Mouse (Mus musculus) midbrain, embryonic 10.5 days (tissue): ENCODE data around the gene Cnot11. TPM values are rescaled to one million over a fixed set of nuclear protein-coding genes. Genes with fewer than 3 reads are reported as not detected.
"Not testable (repeated sequence)": the region's sequence is repeated elsewhere in the genome, so short reads cannot be mapped to it uniquely, and the experiment has no call there.

Experiments used
- DNase-seq: peaks from one replicate; pipeline ENCODE4 v3.0.0-alpha.2; 2017; ENCODE audit warnings: low spot score
- H3K27ac ChIP-seq: fragments of 300-500 bp; sonication (generic); replicated peaks from 2 replicates; pipeline ENCODE4 v1.5.1; 2016; ENCODE audit warnings: mild to moderate bottlenecking
- H3K27me3 ChIP-seq: fragments of 300-500 bp; sonication (generic); 2 replicates; pipeline ENCODE4 v1.6.1; 2016; ENCODE audit warnings: low read depth, mild to moderate bottlenecking; ENCODE audit not compliant: poor library complexity, severe bottlenecking
- H3K36me3 ChIP-seq: fragments of 300-500 bp; sonication (generic); 2 replicates; pipeline ENCODE4 v1.6.1; 2016; ENCODE audit warnings: mild to moderate bottlenecking, moderate library complexity
- H3K4me1 ChIP-seq: fragments of 300-500 bp; sonication (generic); 2 replicates; pipeline ENCODE4 v1.6.1; 2016
- H3K4me3 ChIP-seq: fragments of 300-500 bp; sonication (generic); 2 replicates; pipeline ENCODE4 v1.5.1; 2016; ENCODE audit warnings: mild to moderate bottlenecking, moderate library complexity
- H3K9me3 ChIP-seq: fragments of 300-500 bp; sonication (generic); replicated peaks from 2 replicates; pipeline ENCODE4 v1.6.1; 2016; ENCODE audit warnings: mild to moderate bottlenecking
- WGBS: fragments of 180-500 bp; shearing (Covaris S2); methylation state at CpG from one replicate; pipeline ENCODE4 v1.1.7; 2016; 5-methylcytosine and 5-hydroxymethylcytosine counted together
- polyA plus RNA-seq: library from polyadenylated mRNA; unstranded; fragments of >200 nt; fragmentation: Nextera tagmentation; extraction: Ambion mirVana; gene quantifications from 2 replicates; pipeline ENCODE4 v1.2.1, GENCODE M21; 2016

The Cnot11 gene
- polyA plus RNA-seq, 1 experiment from 2014 or later: 20.9 TPM

DNA sequence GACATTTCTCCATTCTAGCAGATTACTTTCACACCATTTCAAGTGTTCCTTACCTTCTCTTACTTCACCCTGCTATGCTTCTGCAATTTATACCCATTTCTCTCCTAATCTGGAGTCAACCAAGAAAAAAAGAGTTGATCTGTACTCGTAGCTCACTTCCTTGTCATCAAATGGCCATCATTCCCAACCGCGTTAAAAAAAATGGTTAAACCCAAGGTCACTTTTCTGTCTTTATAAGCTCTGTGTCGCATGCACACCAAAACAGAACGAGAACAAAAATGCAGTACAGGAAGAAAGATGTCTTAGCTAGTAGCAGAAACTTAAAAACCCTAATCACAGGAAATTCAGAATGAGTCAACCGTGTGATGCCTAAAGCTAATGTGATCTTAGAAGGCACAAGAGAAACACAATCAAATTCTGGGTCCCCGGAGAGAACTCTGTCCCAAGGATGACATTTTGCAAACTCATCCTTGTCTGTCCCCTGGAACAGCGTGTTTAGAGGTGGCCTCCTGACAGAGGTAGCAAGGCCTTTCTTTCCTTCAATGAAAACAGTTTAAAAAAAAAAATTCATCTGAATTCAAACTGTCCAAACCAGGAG lies 41.1 kb downstream of the Cnot11 start:
- peaks cover 33% of the 10 kb centered on the region for H3K4me1 ChIP-seq
- DNase-seq: no peak
- 23% methylated on average over 8 of the region's 8 CpGs for WGBS

DNA sequence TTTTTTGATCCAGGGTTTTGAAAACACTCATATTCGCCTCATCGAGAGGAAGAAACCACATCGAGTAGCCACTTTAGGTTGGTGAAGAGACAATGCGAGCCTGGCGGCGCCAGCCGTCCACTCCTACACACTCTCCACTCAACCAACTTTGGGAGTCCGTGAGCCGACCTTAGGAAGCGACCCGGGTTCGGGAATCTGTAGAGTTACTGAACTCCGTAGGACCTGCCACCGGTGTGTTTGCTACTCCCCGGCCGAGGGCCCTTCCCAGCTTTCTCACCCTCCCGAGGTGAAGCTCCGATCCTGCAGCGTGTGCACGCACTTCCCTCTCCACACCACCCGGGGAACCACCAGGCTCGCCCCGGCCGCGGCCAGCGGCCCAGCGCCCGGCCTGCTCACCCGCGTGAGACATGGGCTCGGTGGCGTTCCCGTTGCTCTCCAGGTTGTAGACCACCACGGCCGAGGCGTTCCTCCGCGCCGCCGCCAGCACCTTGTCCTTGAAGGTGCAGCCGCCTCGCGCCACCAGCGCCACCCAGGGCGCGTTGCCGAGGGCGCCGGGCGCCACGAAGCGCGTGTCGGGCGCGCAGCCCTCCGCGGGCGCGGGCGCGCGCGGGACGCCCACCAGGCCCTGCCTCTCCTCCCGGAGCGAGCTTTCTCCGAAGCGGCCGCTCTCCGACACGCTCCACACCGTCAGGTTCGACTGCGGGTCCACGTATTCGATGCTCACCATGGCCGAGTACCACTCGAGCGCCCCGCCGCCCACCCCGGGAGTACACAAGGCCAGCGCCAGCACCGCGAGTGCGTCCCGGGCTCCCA lies 41.8 kb downstream of the Cnot11 start:
- peak overlapping the region; percentile 68 for H3K4me3 ChIP-seq
- peak; percentile 68 for DNase-seq
- H3K4me1 ChIP-seq: peaks cover 30% of the 10 kb centered on the region
- H3K36me3 ChIP-seq: no peaks in the 10 kb centered on the region
- H3K27ac ChIP-seq: peak overlapping the region; percentile 96
- under 1% methylated on average over 88 of the region's 88 CpGs for WGBS
- H3K9me3 ChIP-seq: no peaks in the 10 kb centered on the region
- no peaks in the 10 kb centered on the region for H3K27me3 ChIP-seq

More for the DNA sequence above, 41.1 kb downstream of the Cnot11 start:
- Histone ChIP-seq H3K4me3 (peak overlapping the region; percentile 68), H3K9me3 (no peaks in the 10 kb centered on the region), H3K27me3 (no peaks in the 10 kb centered on the region), H3K27ac (peak overlapping the region; percentile 96), H3K36me3 (no peaks in the 10 kb centered on the region)

DNA sequence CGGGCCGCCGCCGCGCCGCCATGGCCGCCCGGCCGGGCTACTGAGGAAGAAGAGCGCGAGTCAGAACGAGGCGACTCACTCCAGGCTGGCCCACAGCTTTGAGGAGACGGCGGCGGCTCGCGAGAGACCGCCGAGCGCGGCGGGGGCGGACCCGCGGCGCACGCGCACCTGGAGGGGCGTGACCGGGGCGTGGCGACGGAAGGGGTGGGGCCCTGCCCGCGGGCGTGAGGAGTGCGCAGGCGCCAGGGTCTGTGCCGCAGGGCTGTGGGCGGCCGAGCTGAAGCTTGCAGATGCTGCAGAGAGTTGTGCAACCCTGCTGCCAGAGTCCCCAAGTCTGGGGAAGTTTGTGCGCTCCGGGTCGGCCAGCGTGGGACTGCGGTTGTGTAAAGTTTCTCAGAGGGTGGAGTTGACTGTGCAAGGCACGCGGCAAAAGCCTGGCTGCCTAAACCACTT lies 42.5 kb downstream of the Cnot11 start, which contains the start of gene Rnf149:
Rnf149 (minus strand) TSS at position 153 of the 453 bp plus-strand sequence.
- WGBS: under 1% methylated on average over 49 of the region's 49 CpGs
- Histone ChIP-seq H3K27me3 (no peaks in the 10 kb centered on the region), H3K27ac (peak within 1 kb of the TSS; percentile 96), H3K4me3 (peak within 1 kb of the TSS; percentile 68), H3K36me3 (no peaks in the 10 kb centered on the region), H3K9me3 (no peaks in the 10 kb centered on the region), H3K4me1 (peaks cover 30% of the 10 kb centered on the region)
- peak; percentile 95 for DNase-seq

DNA sequence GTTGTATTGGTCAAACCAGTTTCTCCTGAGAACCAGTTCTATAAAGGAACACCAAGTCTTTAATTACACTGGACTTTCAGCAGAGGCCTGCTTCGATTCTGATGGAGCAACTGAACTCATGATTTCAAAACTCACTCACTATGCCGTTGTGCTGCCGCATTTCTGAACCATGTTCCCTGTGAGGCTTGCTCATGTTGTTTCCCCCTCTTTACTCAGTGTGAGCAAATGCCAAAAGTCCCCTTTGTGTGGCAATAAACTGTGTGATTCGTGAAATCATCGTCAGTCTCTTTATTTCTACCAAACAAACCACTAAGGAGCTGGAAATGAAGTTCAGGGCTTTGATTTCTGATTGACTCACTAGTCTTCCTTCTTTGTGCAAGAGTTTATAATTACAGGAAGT lies 43.7 kb downstream of the Cnot11 start:
- Histone ChIP-seq H3K9me3 (no peaks in the 10 kb centered on the region), H3K4me3 (no peak overlapping the region), H3K36me3 (no peaks in the 10 kb centered on the region), H3K27me3 (no peaks in the 10 kb centered on the region), H3K4me1 (peaks cover 30% of the 10 kb centered on the region), H3K27ac (no peak overlapping the region)
- 92% methylated on average over 5 of the region's 5 CpGs for WGBS
- no peak for DNase-seq

DNA sequence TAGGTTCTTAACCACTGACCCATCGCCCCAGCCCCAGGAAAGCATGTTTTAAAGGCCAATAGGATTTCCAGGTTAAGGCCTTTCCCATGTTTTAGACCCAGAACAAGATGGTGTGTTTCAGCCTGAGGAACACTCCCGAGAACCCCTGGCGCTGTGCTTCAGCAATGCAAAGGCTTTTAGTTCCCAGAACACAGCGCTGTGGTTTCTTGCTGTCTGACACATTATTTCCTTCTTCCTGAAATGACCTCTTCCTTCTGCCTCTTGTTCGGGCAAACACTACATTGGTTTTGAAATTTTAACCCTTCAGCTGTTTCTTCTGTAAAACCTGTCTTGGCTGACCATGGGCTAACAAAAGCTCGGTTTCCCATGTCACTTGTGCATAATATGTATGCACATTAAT lies 44.3 kb downstream of the Cnot11 start:
- H3K4me1 ChIP-seq: peaks cover 27% of the 10 kb centered on the region
- no peaks in the 10 kb centered on the region for H3K36me3 ChIP-seq
- H3K4me3 ChIP-seq: no peak overlapping the region
- H3K27ac ChIP-seq: no peak overlapping the region
- H3K9me3 ChIP-seq: no peaks in the 10 kb centered on the region
- DNase-seq: no peak
- no peaks in the 10 kb centered on the region for H3K27me3 ChIP-seq
- WGBS: 82% methylated on average over 6 of the region's 6 CpGs

DNA sequence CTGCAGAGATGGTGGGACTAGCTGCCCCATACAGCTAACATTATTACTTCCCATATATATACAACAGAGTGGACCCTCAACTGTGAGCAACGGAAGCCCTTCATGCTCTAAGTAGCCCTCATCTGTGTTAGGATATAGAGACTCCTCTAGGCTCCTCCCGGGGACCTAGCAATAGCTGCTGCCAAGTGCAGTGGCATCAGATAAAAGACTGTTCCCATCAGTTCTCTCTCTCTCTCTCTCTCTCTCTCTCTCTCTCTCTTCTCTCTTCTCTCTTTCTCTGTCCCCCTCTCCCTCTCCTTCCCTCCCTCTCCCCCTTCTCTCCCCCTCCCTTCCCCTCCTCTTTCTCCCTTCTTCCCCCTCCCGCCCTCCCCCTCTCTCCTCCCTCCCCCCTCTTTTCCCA lies 46.4 kb downstream of the Cnot11 start:
- H3K36me3 ChIP-seq: no peaks in the 10 kb centered on the region
- no peak overlapping the region for H3K27ac ChIP-seq
- H3K4me1 ChIP-seq: peaks cover 8% of the 10 kb centered on the region
- WGBS: 71% methylated on average over 2 of the region's 3 CpGs
- no peaks in the 10 kb centered on the region for H3K9me3 ChIP-seq
- H3K4me3 ChIP-seq: no peak overlapping the region
- no peaks in the 10 kb centered on the region for H3K27me3 ChIP-seq
- DNase-seq: no peak

DNA sequence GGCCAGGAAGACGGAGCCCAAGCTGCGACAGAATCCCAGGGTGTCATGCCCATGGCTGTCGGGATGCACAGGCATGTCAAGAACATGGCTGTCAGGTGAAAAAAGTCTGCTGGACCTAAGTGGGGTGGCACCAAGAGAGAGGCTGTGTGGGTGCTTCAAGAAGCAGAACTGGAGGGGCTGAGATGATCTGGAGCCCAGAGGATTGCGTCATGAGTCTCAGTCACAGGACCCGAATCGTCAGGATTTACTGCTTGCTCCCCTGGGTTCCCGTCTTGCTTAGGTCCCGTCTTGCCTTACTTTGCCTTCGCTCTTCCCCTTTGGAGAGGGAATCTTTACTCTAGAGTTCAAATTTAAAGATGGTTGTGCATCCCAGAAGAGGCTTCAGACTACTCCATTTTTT lies 48.4 kb downstream of the Cnot11 start:
- Histone ChIP-seq H3K9me3 (no peaks in the 10 kb centered on the region), H3K36me3 (no peaks in the 10 kb centered on the region), H3K27ac (no peak overlapping the region), H3K4me3 (no peak overlapping the region), H3K4me1 (peaks cover 4% of the 10 kb centered on the region; the same call in 1 of the 2 replicates), H3K27me3 (no peaks in the 10 kb centered on the region)
- 89% methylated on average over 9 of the region's 9 CpGs for WGBS
- no peak for DNase-seq

DNA sequence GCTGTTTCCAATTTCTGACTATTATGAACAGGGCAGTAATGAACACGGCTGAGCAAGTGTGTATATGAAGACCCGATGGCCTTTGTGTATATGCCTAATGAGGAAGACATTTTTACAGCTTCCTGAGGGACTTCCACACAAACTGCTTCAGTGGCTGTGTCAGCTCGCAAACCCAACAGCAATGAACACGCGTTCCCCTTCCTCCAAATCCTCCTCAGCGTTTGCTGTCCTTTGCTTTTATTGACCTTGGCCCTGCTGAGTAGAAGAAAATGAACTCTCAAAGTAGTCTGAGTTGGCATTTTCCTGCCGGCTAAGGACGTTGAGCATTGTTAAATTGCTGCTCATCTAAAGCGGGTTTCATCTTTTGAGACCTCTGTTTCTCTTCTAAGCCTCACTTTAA lies 50.6 kb downstream of the Cnot11 start:
- H3K27ac ChIP-seq: no peak overlapping the region
- H3K27me3 ChIP-seq: no peaks in the 10 kb centered on the region
- DNase-seq: no peak
- no peaks in the 10 kb centered on the region for H3K9me3 ChIP-seq
- H3K4me3 ChIP-seq: no peak overlapping the region
- 91% methylated on average over 9 of the region's 9 CpGs for WGBS
- H3K4me1 ChIP-seq: no peaks in the 10 kb centered on the region
- no peaks in the 10 kb centered on the region for H3K36me3 ChIP-seq

DNA sequence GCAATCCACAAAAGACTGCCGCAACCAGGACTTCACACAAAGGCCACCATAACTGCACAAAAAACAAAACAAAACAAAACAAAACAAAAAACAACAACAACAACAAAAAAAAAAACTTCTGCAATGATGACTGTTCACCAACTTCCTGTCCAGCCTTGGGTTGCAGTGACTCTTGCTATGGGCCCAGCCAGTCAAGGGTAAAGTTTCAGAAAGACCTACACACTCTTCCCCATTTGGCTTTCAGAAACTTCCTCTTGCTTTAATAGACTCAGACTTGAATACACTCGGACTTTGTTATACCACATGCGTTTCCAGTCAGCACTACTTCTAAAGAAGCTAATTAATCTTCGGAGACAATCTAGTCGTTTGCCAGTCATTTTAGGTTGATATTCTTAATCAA lies 55.4 kb downstream of the Cnot11 start:
- Histone ChIP-seq H3K4me3 (no peak overlapping the region), H3K27me3 (no peaks in the 10 kb centered on the region), H3K27ac (no peak overlapping the region), H3K4me1 (no peaks in the 10 kb centered on the region), H3K36me3 (no peaks in the 10 kb centered on the region), H3K9me3 (no peaks in the 10 kb centered on the region)
- DNase-seq: no peak
- 88% methylated on average over 5 of the region's 5 CpGs for WGBS

DNA sequence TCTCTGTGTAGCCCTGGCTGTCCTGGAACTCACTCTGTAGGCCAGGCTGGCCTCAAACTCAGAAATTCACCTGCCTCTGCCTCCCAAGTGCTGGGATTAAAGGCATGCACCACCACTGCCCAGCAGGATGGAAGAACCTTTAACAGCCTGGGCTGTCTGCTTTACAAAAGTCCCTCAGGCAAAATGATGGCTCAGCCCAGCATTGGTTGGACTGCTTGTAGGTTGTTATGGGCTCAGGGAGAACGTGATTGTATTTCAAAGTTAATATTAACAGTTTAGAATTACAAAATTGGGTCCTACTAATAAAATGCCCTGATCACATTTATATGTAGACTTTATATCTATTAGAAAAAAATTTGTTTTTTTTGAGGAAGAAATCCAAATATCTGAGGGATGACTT lies 56.8 kb downstream of the Cnot11 start:
- H3K4me3 ChIP-seq, H3K27me3 ChIP-seq, H3K4me1 ChIP-seq, DNase-seq, H3K9me3 ChIP-seq, H3K27ac ChIP-seq, H3K36me3 ChIP-seq: not testable (repeated sequence)
- WGBS: 82% methylated on average over 1 of the region's 1 CpGs

DNA sequence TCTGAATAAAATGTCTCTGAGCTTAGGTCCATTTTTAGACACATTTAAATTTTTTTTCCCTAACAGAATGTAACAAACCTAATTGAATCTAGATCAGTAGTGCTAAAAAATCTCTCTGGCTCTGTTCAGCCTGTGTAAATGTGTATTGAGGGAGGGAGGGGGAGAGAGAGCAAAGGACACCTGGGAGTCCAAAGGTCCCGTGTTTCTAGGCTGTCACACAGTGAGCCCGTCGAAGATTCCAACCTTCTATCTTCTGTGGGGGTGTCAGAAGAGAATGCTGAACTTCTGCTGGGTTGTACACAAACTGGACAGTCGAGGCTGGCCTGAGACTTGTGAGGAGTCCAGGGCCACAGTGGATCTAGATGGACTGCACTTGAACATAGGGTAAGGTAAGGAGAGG lies 57.3 kb downstream of the Cnot11 start:
- no peak for DNase-seq
- 90% methylated on average over 4 of the region's 4 CpGs for WGBS

DNA sequence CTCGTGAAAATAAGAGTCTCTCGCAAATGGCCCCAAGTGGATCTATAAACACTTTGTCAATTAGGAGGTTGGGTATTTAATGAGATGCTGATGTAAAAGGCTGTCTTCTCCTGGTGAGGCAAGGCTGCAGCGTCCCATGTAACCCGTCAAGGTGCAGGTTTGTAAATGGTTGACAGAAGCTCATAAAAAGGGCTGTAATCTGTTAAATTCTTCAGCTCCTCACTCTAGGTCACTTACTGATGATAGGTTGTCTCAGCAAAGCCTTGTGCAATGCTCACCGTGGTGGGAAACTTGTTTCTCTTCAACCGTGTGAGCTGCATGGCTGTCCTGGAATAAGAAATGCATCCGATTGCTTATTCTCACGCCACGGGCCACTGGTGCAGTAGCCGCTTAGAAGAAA lies 59.0 kb downstream of the Cnot11 start:
- no peaks in the 10 kb centered on the region for H3K4me1 ChIP-seq
- H3K27me3 ChIP-seq: no peaks in the 10 kb centered on the region
- WGBS: 90% methylated on average over 10 of the region's 10 CpGs
- no peaks in the 10 kb centered on the region for H3K9me3 ChIP-seq
- no peak overlapping the region for H3K4me3 ChIP-seq
- H3K27ac ChIP-seq: no peak overlapping the region
- H3K36me3 ChIP-seq: no peaks in the 10 kb centered on the region
- no peak for DNase-seq

More for the DNA sequence above, 57.3 kb downstream of the Cnot11 start:
- H3K27me3 ChIP-seq: no peaks in the 10 kb centered on the region
- no peaks in the 10 kb centered on the region for H3K9me3 ChIP-seq
- no peak overlapping the region for H3K27ac ChIP-seq
- no peak overlapping the region for H3K4me3 ChIP-seq
- H3K36me3 ChIP-seq: no peaks in the 10 kb centered on the region
- no peaks in the 10 kb centered on the region for H3K4me1 ChIP-seq
